Mouse (Mus musculus) frontal cortex, adult 2 months (tissue): ENCODE data around the gene Prss48. TPM values are rescaled to one million over a fixed set of nuclear protein-coding genes. Genes with fewer than 3 reads are reported as not detected.

ENCODE experiments used
- DNase-seq, 2 experiments: peaks; one replicate each; pipeline ENCODE4 v3.0.0; 2022; ENCODE audit warnings: low spot score in 1 of 2; ENCODE audit errors: extremely low spot score in 1 of 2
- polyA plus RNA-seq: library from polyadenylated mRNA; depleted of rRNA; stranded (reverse); fragments of >200 nt; gene quantifications from 2 replicates; pipeline ENCODE4 v1.2.3, GENCODE M21; 2012; rRNA removed

Gene Prss48
- polyA plus RNA-seq, 1 experiment = not detected

DNA sequence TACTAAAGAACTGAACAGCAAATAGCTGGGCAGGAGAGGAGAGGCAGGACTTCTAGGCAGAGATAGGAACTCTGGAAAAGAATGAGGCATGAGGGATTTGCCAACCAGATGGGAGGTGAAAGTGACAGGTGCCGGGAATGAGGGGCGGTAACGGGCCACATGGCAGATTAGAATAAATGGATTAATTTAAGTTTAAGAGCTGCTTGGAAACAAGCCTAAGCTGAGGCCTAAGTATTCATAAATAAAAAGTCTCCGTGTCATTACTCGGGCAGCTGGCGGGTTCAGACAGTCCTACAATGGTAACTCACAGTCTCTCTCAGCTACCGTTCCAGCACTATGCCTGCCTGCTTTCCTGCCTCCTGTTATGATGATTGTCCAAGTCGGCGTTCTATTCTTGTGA, 47.0 kb downstream of the Prss48 start:
- no peak for DNase-seq

DNA sequence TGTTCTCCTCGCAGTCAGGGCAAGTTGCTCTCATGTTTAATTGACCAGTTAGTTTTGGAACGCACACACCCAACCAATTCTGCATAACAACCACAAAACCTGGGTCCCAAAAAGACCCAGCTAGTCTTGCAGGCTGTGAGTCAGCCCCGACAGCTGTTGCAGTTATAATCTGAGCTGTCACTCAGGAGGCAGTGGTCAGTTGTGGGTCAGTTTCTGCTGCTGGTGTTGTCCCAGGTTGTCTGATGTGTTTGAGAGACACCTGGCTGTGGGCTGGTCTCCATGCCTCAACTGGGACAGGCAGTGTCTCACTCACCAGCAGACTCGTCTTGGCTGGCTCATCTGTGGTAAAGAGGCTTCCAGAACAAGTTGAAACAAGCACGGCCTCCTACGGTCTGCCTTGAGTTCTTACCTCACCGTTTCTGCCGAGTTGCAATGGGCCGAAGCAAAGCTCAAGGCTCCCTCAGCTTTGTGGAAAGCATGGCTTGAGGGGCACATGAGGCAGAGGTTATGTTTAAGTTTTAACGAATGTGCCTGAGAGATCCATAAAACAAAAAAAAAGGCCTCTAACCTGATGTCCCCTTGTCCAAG, 49.5 kb downstream of the Prss48 start:
- no peak for DNase-seq

DNA sequence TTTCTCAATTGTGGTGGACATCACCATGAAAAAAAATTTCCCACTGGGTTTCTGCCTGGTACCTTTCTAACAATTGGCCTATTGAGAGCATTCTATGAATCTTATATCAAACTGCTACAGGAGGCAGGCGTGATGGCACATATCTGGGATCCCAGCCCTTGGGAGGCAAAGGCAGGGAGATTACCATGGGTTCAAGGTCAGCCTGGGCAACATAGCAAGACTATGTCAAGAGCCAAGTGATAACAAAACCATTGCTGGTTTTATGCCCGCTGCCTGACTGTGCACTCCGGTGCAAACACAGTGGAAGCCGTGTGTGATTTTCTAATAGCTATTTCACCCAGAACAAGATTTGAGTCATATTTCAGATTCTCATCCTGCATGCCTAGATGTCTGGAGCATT, 51.4 kb downstream of the Prss48 start:
- no peak for DNase-seq

Other genes with a start within 250 kb of the Prss48 start
- gene Fam160a1, start 185.2 kb downstream of the Prss48 start, polyA plus RNA-seq = 1.4 and 1.6 TPM in 2 replicates
- gene Glt28d2, start 115.0 kb downstream of the Prss48 start, polyA plus RNA-seq = 0.67 and 0.84 TPM in 2 replicates
- gene Gm37240, start 115.0 kb downstream of the Prss48 start, polyA plus RNA-seq = 0.13 and 0.26 TPM in 2 replicates
- gene Sh3d19, start 31.4 kb downstream of the Prss48 start, polyA plus RNA-seq = 13.5 TPM in 2 replicates
- 622 and 680 TPM in 2 replicates for gene Rps3a1, start 140.2 kb upstream of the Prss48 start, polyA plus RNA-seq
- gene Lrba, start 222.2 kb upstream of the Prss48 start, polyA plus RNA-seq = 24.9 and 25.9 TPM in 2 replicates